Mouse (Mus musculus) spleen, adult 10 weeks (tissue): ENCODE results near the gene Tmem217. TPM values are rescaled to one million over a fixed set of nuclear protein-coding genes. Genes with fewer than 3 reads are reported as not detected.

Source experiments
- polyA plus RNA-seq: library from polyadenylated mRNA; stranded (reverse); fragments of 350-450 nt; fragmentation: Illumina TruSeq; extraction: RNeasy Lipid Tissue Mini Kit (QIAGEN cat#74804); gene quantifications from one replicate; pipeline ENCODE4 v1.2.3, GENCODE M21; 2015; ENCODE audit warnings: low replicate concordance; ENCODE audit not compliant: insufficient read depth

The Tmem217 gene
- not detected for polyA plus RNA-seq

DNA sequence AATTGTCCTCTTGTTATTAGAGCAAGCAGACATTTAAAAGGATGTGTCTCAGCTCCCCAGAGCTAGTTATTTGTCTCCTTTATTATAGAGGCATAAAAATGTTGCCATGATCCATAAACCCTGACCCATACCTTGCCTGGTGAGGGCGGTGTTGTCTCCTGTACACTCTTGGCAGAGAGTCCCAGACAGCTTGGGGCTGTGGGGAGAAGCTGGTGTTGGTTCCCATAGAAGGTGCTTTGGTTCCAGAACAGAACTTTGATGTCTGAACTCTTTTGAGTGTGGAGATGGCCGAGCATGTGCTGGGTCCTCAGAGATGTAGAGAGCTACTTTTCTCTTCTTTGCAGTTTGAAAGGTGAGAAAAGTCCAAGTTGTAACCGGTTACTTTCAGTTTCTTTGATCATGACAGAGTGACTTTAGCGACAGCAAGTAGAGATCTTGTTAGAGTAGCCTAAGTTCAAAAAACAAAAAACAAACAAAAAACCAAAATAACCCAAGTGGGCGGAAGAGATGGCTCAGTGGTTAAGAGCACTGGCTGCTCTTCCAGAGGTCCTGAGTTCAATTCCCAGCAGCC is at the start of gene Tmem217:
Gene Tmem217 (minus strand): TSS at position 224 of the 571 bp plus-strand sequence.

DNA sequence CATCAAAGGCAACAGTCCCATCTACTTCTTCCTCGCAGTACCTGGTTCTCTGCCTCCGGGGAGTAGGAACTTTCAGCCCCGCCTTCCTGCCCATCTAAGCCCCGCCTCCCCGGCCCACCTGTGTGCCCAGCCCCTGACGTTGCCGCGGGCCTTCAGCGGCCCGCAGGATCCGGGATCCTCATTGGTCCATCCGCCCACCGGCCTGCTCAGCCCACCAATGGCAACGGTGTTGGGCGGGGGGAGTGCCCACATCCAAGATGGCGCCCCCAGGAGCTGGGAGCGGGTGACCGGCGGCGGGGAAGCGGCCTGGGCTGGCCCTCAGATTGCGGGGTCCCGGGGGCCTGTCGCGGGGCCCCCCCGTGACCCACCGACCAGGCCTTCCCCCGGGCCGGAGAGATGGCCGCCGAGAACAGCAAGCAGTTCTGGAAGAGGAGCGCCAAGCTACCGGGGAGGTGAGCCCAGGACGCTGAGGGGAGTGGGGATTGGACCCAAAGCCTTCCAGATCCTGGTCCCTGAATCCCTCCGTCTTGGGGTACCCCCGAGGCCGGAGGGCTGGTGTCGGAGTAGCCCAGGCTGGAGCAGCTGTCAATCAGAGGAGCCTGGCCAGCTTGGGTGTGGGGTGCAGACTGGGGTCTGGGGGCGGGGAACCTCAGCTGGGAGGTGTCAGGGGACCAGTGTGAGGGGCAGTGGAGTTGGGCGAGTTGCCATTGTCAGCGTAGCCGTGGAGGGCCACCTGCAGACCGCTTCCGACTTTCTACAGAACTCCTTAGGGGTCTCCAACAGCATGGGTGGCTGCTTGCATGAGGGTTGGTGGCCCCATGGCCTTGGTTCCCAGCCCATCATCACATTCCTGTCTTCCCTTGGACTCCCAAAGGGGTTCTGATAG is 2.4 kb downstream of the Tmem217 start, which contains the start of the genes Gm17657 and Tbc1d22b:
Gene Gm17657 (minus strand): TSS at position 96 of the 886 bp plus-strand sequence.
Gene Tbc1d22b (plus strand): TSS at position 243 of the 886 bp plus-strand sequence.

DNA sequence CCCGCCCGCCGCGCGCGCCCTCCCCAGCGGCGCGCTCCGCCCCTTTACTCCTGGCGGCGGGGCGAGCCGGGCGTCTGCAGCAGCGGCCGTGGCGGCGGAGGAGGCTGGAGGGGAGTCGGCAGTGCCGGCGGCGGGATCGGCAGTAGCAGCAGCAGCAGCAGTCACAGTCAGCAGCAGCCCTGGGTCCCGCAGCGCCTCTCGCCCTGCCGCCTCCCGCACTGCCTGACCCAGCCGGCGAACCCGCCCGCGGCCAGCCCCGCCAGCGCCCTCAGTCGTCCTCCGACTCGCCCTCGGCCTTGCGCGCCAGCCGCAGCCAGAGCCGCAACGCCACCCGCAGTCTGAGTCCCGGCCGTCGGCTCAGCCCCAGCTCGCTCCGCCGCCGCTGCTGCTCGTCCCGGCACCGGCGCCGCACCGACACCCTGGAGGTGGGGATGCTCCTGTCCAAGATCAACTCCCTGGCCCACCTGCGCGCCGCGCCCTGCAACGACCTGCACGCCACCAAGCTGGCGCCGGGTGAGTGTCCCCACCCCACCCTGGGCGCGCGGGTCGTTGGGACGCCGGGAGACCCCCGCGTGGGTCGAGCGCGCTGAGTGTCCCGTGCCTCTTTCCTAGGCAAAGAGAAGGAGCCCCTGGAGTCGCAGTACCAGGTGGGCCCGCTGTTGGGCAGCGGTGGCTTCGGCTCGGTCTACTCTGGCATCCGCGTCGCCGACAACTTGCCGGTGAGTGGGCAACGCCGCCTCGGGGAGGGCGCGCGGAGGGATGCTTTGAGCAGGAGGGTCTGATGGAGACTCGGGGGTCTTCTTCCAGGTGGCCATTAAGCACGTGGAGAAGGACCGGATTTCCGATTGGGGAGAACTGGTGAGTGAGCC is 61.2 kb downstream of the Tmem217 start, which contains the start of gene Pim1:
Gene Pim1 (plus strand): TSS at position 41 of the 869 bp plus-strand sequence.

Other genes with a start within 250 kb of the Tmem217 start
- gene Pi16, start 234.7 kb downstream of the Tmem217 start, polyA plus RNA-seq, result 1.7 TPM
- gene Mtch1, start 204.5 kb downstream of the Tmem217 start, polyA plus RNA-seq, result 66.1 TPM
- gene Fgd2, start 191.5 kb downstream of the Tmem217 start, polyA plus RNA-seq, result 125 TPM
- gene Pim1, start 61.6 kb downstream of the Tmem217 start, polyA plus RNA-seq, result 72.4 TPM
- gene Gm17657, start 2.7 kb downstream of the Tmem217 start, polyA plus RNA-seq, result not detected
- gene Tbc1d22b, start 2.6 kb downstream of the Tmem217 start, polyA plus RNA-seq, result 12.7 TPM
- gene Rnf8, start 62.4 kb upstream of the Tmem217 start, polyA plus RNA-seq, result 32.5 TPM
- gene Gm28043, start 62.5 kb upstream of the Tmem217 start, polyA plus RNA-seq, result 8.9 TPM
- gene Cmtr1, start 108.2 kb upstream of the Tmem217 start, polyA plus RNA-seq, result 127 TPM
- gene Ccdc167, start 164.7 kb upstream of the Tmem217 start, polyA plus RNA-seq, result 15.5 TPM